Mouse (Mus musculus) lung, adult 18-20 months (tissue): Measurements from ENCODE around the gene Tmem109.
A peak's percentile ranks its signal among the peaks of the same experiment; 100 is the strongest.

Experiments used
- DNase-seq, 2 experiments: peaks; one replicate each; pipeline ENCODE4 v3.0.0; 2022; ENCODE audit warnings: mixed read lengths in 2 of 2

The Tmem109 gene

DNA sequence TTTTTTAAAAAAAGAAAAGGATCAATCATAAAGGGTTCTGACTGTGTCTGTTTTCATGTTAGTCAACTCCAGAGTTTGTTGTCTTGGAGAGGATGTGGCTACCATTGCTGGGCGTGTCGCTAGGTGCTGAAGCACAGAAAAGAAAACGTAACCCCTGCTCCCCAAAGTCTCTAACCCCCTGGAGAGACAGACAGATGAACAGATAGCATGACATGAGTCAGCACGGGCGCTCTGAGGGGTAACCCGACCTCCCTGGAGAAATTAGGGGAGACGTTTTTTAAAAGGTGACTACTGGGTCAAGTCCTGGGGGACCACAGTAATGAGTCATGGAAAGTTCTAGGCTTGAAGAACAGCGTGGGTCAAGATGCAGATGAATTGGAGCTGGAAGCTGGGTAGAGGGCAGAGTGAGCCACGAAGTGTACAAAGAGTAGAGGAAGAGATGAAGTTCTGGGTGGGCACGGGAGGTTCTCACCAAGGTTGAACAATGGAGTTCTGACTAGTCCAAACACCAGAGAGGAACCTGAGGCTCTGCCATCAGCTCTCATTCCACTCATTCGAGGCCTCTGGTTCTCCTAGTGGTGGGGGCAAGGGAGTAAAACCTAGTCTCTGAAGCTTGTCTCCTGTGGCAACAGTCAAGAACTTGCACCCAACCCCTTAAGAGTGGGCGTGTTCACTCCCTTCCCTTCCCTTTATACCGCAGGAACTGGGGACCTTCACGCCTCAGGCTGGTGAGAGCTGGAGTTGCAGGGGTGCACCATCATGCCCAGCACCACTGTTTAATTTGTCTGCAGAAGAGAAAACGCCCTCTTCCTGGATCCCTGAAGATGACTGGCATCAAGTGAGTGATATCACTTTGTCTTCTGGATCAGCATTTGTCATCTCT is 42.5 kb downstream of the Tmem109 start, which contains the start of gene Slc15a3:
TSS of gene Slc15a3 (plus strand) at position 718 of the 883 bp plus-strand sequence.
- no peak for DNase-seq

DNA sequence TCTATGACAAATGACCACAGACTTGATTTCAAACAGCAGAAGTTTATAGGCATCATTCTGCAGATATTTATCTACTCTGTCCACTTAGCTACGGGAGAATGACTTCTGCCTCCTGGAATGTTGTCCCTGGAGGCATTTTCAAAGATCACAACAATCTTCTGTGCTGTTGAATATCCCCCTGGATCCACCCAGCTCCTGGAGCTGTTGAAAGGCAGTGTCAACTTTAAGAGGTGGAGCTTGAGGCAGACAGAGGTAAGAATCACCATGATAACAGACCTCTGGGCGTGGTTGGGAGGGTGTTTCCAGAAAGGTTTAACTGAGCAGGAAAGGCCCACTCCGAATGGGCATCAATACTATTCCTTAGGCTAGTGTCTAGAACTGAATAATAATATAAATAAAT is 46.1 kb downstream of the Tmem109 start:
- no peak for DNase-seq

DNA sequence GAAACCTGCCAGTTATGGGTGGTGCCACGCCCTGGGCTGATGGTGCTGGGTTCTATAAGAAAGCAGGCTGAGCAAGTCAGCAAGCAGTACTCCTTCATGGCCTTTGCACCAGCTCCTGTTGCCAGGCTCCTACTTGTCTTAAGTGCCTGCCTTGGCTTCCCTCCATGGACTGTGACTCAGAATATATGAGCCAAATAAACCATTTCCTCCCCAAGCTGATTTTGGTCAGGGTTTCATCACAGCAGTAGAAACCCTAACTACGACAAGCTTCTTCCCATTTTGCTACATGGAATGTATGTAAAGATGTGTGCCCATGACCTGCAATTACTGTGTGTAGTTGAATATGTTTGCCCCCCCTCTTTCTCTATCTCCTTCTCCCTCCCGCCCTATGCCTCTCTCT is 48.2 kb downstream of the Tmem109 start:
- DNase-seq = no peak

DNA sequence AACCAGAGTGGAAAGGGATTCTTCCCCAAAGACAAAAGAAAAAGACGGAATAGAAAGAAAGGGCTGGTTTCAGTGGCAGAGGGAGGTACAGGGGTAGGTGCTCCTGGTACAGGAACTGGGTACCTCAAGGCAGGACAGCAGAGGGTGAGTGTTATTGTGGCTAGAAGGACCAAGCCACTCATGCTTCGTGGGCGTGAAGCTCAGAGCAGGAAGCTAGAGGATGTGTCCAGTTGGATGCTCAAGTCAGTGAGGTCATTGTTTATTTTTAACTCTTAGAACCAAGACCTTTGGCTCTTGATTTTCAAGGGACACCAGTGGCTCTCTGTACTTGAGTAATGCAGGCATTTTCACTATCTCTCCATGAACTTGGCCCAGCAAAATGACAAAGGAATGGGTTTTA is 49.8 kb downstream of the Tmem109 start:
- no peak for DNase-seq

DNA sequence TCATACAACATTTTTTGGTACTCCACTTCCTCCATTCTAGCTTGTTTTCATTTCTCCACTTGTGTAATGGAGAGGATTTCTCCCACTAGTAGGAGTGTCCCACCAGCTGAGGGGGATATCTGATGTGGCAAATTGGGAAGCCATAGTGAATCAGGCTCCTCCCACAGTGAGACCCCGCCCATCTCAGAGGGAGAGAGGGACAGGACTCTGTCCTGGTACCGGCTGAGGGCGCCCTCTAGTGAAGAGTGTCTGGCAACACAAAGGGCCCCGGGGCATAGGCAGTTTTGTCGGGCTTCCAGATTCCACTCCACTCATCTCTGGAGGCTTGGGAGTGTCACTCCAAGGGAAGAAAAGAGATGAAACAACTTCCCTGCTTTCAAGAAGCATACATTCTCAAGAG is 50.4 kb downstream of the Tmem109 start:
- DNase-seq = peak; percentile 76 to 81

GRCm38 (mm10) chr19:10829436-10830175 is 52.2 kb downstream of the Tmem109 start, which contains the start of gene Cd6:
Gene Cd6 (minus strand): TSS chr19:10830058.
- DNase-seq = no peak

DNA sequence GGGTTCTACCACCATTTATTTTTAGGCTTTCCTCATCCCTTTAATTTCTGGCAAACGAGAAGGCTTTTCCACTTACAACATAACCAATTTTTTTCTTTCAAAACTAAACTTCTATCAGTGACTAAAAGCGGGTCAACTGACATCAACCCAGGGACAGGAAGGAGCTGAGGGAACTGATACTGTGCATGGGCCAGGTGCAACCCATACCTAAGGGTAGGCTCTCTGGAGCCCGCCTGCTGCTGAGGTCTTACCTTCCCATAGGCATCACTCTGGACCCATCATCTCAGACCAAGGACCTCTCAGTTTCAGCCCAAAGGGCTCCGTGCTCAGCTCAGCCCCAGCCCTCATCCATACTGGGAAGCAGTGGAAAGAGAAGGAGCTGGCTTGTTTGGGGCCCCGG is 53.5 kb downstream of the Tmem109 start:
- no peak for DNase-seq

DNA sequence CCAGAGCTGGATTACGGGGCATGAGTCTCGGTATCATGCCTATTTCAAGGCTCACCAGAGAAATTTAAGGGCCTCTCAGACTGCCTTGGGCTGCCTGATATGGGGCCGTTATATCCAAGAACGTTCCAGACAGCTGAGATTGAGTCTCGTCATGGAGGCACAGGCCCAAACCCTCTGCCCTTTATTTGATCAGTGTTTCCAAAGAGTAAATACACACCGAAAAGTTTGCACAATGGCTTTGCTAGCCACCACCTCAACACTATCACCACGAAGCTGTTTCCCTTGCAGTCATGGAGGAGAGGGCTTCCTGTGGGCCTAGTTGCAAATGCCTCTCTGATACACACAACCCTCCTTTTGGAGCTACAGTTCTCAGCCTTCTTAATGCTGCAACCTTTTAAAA is 57.7 kb downstream of the Tmem109 start:
- no peak for DNase-seq

- no peak for DNase-seq
Measured at GRCm38 (mm10) chr19:10822534-10822933, 59.3 kb downstream of the Tmem109 start.

- no peak for DNase-seq
Measured at GRCm38 (mm10) chr19:10821319-10821718, 60.5 kb downstream of the Tmem109 start.
